Mouse (Mus musculus) ES-E14 (cell line): ENCODE measurements around the gene Gpr139. TPM values are rescaled to one million over a fixed set of nuclear protein-coding genes. Genes with fewer than 3 reads are reported as not detected.

Experiments
- DNase-seq: peaks from one replicate; pipeline ENCODE4 v3.0.0-alpha.2; 2013; ENCODE audit warnings: low read depth, low spot score
- H3K27ac ChIP-seq: 2 replicates; pipeline ENCODE4 v1.5.1; 2012; ENCODE audit warnings: low read depth, mild to moderate bottlenecking, low read length, moderate library complexity, mixed read lengths; ENCODE audit not compliant: poor library complexity, insufficient read depth, severe bottlenecking
- H3K36me3 ChIP-seq: 2 replicates; pipeline ENCODE4 v1.6.1; 2012; ENCODE audit warnings: mild to moderate bottlenecking, low read length, moderate library complexity, mixed read lengths; ENCODE audit not compliant: control insufficient read depth, poor library complexity, insufficient read depth, severe bottlenecking
- H3K4me1 ChIP-seq, 2 experiments: fragments of 150-350 bp in 1 of 2; sonication (generic) in 1 of 2; 2 replicates each; pipeline ENCODE4 v1.6.1; 2012; ENCODE audit warnings: low read length in 2 of 2, mild to moderate bottlenecking in 1 of 2, mixed read lengths in 1 of 2; ENCODE audit not compliant: control insufficient read depth in 2 of 2, insufficient read depth in 2 of 2, poor library complexity in 1 of 2
- H3K4me3 ChIP-seq, 2 experiments: fragments of 150-350 bp in 1 of 2; sonication (generic) in 1 of 2; 2 replicates each; pipeline ENCODE4 v1.5.1; 2012; ENCODE audit warnings: low read length in 2 of 2, low read depth in 1 of 2, mild to moderate bottlenecking in 1 of 2, mixed read lengths in 1 of 2; ENCODE audit not compliant: insufficient read depth in 1 of 2, poor library complexity in 1 of 2, severe bottlenecking in 1 of 2
- H3K9ac ChIP-seq: 2 replicates; pipeline ENCODE4 v1.6.1; 2012; ENCODE audit warnings: low read depth, mild to moderate bottlenecking, low read length, mixed read lengths; ENCODE audit not compliant: poor library complexity, insufficient read depth, severe bottlenecking
- H3K9me3 ChIP-seq: fragments of 150-350 bp; sonication (generic); 2 replicates; pipeline ENCODE4 v1.6.1; 2012; ENCODE audit warnings: low read depth, mild to moderate bottlenecking, low read length; ENCODE audit not compliant: control insufficient read depth, insufficient read depth
- CHD2 ChIP-seq: IDR thresholded peaks from 2 replicates; pipeline ENCODE4 v1.6.1; 2014; ENCODE audit warnings: mild to moderate bottlenecking, low read depth, low read length, inconsistent platforms
- HCFC1 ChIP-seq: IDR thresholded peaks from 2 replicates; pipeline ENCODE4 v1.6.1; 2012; ENCODE audit warnings: low read length, inconsistent platforms, borderline replicate concordance; ENCODE audit not compliant: insufficient read depth
- MAFK ChIP-seq: IDR thresholded peaks from 2 replicates; pipeline ENCODE4 v1.6.1; 2014; ENCODE audit warnings: mild to moderate bottlenecking, low read depth, low read length, inconsistent platforms; ENCODE audit not compliant: insufficient read depth
- ZC3H11A ChIP-seq: IDR thresholded peaks from 2 replicates; pipeline ENCODE4 v1.6.1; 2012; ENCODE audit warnings: low read depth, mild to moderate bottlenecking, inconsistent platforms, low read length, borderline replicate concordance
- ZNF384 ChIP-seq: IDR thresholded peaks from 2 replicates; pipeline ENCODE4 v1.6.1; 2012; ENCODE audit warnings: low read depth, low read length, inconsistent platforms
- in situ Hi-C, 2 experiments: fragments of 600-800 bp; cut with MboI; formaldehyde crosslinking; loops; one replicate each; pipeline ENCODE4 v1.15.1; 2025; ENCODE audit warnings: low sequenced_read_pairs in 2 of 2, inconsistent platforms in 1 of 2; ENCODE audit not compliant: unreplicated experiment in 2 of 2
- total RNA-seq: library from RNA; depleted of rRNA; stranded (reverse); fragments of 300-350 nt; gene quantifications from 2 replicates; pipeline ENCODE4 v1.2.3, GENCODE M21; 2012; rRNA removed

Gpr139 gene
- total RNA-seq, 1 experiment: not detected

DNA sequence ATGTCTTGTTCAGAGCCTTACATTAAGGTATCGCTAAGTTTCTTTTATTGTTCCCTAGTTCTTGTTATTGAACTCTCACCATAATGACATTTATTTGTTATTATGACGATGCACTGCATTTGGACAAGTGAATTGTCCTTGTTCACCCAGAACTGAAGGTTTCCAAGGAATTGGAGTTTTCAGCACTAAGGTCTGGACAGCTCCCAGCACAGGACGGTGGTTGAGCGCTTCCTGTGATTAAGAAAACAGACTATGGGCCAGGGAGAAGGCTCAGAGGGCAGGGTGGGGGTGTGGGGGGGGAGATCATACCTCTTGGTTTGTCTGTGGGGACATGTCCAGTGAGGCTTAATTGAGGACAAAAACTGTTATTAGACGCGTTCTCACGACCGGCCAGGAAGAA is 72.6 kb downstream of the Gpr139 start:
- peak; percentile 45 for DNase-seq
- in situ Hi-C loops: no loop called here

GRCm38 (mm10) chr7:119105878-119106277 is 78.5 kb downstream of the Gpr139 start:
- DNase-seq: no peak
- Histone ChIP-seq H3K36me3 (no peaks in the 10 kb centered on the region), H3K9ac (no peak overlapping the region), H3K4me1 (no peaks in the 10 kb centered on the region), H3K27ac (no peak overlapping the region), H3K4me3 (no peak overlapping the region), H3K9me3 (no peaks in the 10 kb centered on the region)
- in situ Hi-C loops: no loop called here
- TF ChIP-seq HCFC1 (no peak), CHD2 (no peak), MAFK (no peak), ZNF384 (no peak), ZC3H11A (no peak)

More for the DNA sequence above, 72.6 kb downstream of the Gpr139 start:
- Histone ChIP-seq H3K9me3 (no peaks in the 10 kb centered on the region), H3K36me3 (no peaks in the 10 kb centered on the region), H3K4me3 (no peak overlapping the region), H3K9ac (no peak overlapping the region), H3K4me1 (no peaks in the 10 kb centered on the region), H3K27ac (no peak overlapping the region)
- TF ChIP-seq ZC3H11A: no peak
- no peak for TF ChIP-seq CHD2
- TF ChIP-seq MAFK: no peak
- TF ChIP-seq ZNF384: no peak
- no peak for TF ChIP-seq HCFC1

DNA sequence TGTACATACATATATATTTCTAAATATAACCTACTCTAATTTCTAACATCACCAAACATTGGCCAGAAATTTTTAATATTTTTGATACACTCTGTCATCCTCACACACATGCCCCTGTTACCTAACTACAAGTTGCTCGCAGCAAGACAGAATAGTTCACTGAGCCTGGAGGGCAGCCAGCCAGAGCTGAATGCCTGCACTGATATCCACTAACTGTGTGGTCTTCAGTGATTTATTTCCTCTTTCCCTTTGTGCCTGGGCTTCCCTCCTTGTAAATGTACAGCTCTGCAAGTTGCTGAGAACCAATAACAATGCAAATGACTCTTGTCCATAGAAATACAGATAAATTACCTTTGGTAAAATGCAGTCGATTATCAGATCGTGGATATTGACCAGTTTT is 87.8 kb downstream of the Gpr139 start:
- H3K9ac ChIP-seq: no peak overlapping the region
- H3K9me3 ChIP-seq: no peaks in the 10 kb centered on the region
- TF ChIP-seq HCFC1 (no peak), ZNF384 (no peak), MAFK (no peak), CHD2 (no peak), ZC3H11A (no peak)
- no peak overlapping the region for H3K27ac ChIP-seq
- DNase-seq: no peak
- H3K4me3 ChIP-seq: no peak overlapping the region
- in situ Hi-C loops: no loop called here
- H3K36me3 ChIP-seq: no peaks in the 10 kb centered on the region
- no peaks in the 10 kb centered on the region for H3K4me1 ChIP-seq

Other genes starting within 250 kb of the Gpr139 start
- gene Gprc5b, start 189.4 kb downstream of the Gpr139 start, total RNA-seq: 7.3 and 22.3 TPM in 2 replicates